Mouse (Mus musculus) cerebellum, postnatal 25 days (tissue): ENCODE measurements around the gene Sf3b3.
A peak's percentile ranks its signal among the peaks of the same experiment; 100 is the strongest.
"Not testable (repeated sequence)": the region's sequence is repeated elsewhere in the genome, so short reads cannot be mapped to it uniquely, and the experiment has no call there.

Experiments used
- DNase-seq, 2 experiments: peaks; one replicate each; pipeline ENCODE4 v3.0.0; 2021; ENCODE audit warnings: mixed read lengths in 2 of 2

The Sf3b3 gene

DNA sequence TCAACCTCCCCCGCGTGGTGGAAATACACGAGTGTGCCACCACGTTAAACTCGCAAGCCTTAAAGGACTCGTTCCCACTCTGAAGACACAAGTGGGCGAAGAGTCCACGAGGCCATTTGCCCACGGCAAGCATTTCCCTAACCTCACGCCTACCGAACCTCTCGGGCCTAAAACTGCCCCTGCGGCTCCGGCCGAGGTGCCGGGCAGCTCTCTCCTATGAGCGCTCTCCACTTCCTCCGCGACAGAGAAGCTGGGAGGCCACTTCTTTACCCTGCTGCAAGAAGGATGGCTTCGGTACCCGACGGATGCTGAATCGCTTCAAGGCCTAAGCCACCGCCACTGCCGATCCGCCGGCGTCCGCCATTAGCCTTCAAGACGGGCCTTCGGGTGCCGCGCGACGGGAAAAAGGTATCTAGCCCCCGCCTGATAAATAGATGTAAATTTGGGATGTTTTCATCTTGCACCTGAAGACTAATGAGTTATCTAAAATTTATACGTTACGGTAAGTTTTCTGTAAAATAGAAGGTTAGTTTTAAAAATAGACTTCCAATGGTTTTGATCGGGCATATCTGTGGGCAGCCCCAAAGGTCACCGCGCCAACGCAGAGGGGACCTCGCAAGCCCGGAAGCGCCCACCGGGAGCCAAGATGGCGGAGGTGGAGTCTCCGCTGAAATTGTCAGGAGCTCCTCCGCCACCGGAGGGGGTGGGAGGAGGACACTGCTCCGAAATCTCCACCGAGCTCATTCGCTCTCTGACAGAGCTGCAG, at the start of gene Sf3b3, which contains the start of gene Cog4:
Sf3b3 (minus strand) TSS at position 383 of the 766 bp plus-strand sequence.
Cog4 (plus strand) TSS at position 196 of the 766 bp plus-strand sequence.
- DNase-seq: peak; percentile 91 to 94

DNA sequence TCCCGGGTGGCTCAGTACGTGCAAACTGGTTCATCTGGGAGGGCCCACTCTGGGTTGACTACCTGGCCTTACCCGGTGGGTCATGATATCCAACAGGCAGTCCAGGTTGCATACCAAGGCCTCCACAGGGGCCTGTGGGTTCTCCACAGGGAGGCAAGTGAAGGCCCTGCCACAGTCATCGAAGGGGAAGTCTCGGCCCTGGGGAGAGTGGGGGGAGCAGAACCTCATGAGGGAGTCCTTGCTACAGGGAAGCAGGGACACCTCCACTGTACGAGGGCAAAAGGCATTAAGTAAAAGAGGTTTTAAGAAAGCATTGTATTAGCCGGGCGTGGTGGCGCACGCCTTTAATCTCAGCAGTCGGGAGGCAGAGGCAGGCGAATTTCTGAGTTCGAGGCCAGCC, 49.2 kb upstream of the Sf3b3 start:
- no peak for DNase-seq

DNA sequence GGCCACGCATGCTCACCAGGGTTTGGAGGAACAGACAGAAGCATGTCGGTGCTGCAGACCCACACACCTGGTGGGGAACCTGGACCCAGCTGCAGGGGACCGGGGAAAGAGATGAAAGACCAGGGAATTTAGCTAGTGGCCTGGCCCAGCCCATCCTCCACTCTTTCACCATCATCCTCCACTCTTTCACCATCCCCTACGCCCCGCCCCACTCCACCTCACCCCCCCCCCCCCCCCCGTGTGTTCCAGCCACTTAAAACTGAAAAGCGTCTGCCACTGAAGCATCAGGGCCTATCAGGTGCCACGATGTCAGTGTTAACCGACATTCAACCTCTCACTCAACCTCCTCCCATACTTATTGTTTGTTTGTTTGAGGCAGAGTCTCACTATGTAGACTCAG, 48.7 kb upstream of the Sf3b3 start:
- no peak for DNase-seq

DNA sequence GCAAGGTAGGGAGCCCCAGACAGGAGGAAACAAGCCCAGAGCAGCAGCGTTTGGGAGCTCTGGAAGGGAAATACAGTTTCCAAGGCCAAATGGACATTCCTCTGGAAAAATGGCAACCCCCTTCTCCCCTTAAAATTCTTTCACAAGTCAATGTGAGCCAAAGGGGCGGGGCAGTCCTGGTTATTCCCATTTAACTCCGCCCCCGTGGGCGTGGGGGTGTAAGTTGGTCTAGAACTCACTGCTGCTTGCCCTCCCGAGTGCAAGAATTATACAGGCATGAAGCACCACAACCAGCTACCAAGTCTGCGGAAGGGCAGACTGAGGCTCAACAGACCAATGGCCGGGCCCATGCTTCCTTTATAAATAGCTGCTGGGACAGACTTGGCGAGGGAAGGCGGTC, 48.3 kb upstream of the Sf3b3 start:
- no peak for DNase-seq

DNA sequence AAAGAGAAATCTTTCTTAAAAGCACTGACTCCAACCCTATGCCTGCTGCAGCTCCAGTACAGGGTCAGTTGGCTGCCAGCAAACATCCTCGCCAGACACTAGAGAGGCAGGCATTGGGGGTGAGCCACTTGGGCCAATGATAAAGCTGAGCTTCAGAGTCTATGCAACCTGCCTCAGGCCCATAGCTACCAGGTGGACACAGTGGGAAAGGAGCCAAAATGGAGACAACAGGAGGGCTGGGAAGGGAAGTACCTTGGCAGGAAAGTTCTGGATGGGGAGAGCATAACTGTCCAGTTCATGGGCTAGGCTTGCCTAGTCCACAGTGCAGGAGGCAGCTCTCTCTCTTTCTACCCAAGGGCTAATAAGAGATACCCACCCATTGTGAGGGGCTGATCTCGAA, 46.3 kb upstream of the Sf3b3 start:
- DNase-seq: peak; percentile 74 to 81

DNA sequence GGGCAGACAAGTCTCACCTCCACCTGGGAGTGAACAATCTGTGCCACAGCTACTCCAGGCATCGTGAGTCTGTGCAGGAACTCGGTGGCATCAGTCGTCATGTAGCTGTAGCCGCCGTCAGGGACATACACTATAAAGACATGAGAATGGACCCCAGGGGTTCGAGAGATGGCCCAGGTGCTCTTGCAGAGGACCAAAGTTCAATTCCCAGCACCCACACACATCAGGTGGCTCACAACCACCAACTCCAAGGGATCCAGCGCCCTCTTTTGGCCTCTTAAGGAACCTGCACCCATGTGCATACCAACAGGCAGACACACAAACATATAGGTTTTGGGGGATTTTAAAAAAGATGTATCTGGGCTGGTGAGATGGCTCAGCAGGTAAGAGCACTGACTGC, 45.5 kb upstream of the Sf3b3 start:
- no peak for DNase-seq

DNA sequence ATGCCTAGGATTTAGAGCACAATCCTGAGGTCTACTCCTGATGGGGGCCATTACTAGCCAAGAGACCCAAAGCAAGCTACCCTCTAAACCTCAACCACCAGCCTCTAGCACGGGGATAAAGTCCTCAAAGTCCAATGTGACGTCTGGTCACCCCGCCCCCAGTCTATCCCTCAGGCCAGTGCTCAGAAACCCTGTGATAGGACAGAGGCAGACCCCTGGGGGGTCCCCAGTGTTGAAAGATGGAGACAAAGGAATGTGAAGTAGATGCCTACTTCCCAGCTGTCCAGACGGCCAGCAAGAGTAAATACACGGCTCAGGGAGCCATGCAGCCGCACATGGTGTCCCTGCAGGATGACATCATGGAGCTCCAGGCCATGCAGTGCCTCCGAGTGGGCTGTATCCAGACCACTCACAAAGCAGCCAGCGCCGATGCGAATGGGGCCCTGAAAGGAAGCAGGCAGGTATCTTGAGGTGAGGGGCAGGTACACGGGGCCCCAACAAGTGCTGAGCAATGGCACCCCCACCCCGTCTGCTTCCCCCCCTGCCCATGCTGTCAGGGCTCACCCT, 43.4 kb upstream of the Sf3b3 start:
- peak in 1 of 2 experiments; percentile 34 for DNase-seq

DNA sequence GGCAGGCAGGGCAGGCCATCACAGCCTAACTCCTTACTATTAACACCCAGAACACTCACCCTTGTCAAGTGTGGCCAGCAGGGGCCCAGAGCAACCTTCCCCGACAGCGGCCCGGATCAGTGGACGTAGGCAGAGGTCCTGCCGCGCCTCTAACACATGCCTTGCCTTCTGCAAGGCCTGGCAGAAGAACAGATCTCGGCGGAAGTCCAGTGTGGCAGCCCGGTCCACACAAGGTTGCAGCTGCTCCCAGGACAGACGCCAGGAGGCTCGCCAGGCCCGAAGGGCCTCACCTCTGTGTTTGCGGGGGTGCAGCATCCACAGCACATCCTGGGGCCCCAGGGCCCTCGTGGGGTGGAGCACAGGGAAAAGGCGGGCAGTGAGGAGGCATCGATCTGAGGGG, 42.3 kb upstream of the Sf3b3 start:
- DNase-seq: peak; percentile 88

DNA sequence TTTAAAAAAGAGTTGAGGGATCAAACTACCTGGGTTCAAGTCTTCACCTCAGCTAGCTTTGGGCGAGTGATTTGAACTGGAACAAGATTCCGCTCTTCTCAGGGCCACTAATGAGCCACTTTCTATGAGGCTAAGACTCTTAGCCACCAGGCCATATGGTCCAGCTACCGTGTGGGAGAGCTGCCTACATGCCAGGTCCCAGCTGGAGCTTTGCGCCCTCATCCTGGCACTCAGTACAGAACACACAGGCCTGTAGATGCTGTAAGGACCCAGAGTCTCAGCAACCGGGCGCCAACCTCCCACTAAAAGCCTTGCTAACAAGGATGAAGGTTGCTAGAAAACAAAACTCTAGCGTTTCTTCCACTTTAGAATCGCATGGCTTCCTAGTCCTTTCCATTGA, 41.9 kb upstream of the Sf3b3 start:
- DNase-seq: peak; percentile 90

DNA sequence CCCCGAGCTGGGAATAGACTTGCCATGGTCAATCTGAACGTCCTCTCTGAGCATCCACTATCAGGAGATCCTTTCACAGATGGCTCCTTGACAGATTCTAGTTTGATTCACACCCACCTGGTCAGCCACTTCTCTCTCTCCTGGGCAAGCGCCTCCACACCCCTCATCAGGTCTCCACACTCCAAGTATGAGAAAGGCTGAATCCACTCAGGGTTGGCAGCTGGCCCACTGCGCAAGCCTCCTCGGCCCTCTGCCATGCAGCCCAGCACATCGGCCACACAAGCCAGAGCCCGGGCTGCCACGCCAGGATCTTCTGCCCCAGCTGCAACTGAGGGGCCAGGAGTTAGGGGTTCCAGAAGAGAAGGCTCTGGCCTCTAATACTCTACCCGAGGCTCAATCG, 41.0 kb upstream of the Sf3b3 start:
- DNase-seq: peak; percentile 70 to 76

DNA sequence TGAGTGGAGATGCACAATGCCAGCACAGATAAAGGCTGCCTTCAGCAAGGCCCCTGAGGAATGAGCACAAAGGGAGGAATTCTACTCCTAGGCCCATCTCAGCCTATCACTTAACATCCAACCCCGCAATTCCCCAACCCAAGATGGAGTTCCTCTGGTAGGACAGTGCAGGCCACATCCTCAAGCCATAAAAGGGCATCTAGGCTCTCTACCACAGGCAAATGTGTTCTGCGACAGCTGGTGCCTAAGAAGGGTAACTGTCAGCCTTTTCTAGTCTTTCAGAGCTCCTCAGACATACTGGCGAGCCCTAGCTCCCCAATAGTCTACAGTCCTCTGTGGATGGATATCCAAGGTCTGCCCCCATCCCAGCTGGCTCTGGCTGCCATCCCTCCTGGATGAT, 40.0 kb upstream of the Sf3b3 start:
- peak in 1 of 2 experiments; percentile 51 for DNase-seq

DNA sequence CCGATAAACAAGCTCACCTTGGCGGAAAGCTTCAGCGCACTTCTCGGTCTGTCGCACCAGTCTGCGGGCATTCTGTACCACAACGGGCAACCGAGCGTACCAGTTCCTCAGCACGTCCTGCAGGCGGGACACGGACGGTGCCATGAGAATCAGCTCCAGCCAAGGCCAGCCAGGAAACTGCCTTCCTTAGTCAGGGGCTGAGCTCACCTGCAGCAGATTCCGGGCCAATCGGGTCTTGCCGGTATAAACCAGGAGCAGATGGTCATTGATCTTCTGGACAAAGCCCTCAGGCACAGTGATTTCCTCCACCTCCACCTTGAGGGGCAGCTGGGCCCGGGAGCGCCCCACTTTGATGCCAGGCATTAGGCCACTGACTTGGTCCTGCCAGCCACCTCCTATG, 37.2 kb upstream of the Sf3b3 start:
- peak; percentile 78 to 81 for DNase-seq

DNA sequence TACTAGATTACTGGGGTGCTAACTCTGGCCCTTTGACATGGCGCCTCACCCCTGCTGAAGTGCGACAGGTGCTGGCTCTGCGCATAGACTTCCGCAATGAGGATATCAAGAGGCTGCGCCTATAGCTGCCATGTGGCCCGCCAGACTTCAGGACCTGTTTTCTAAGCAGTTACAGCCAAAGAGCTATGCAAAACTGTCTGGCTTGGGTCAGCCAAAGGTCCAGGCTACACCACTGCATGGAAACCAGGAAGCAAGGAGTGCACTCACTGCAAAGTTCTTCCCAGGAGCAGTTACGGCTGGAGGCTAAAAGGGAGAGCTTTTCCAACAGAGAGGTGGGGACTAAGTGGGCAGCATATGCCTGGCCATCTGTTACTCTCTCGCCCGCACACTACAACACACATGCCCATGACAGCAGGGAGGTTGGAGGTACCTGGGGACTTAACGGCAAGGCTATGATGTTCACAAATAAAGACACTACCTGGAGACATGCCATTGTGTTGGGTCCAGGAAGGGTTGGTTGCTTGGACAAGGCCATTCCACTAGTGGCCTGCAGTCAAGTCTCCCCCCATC, 35.2 kb upstream of the Sf3b3 start:
- DNase-seq: peak; percentile 90 to 91

DNA sequence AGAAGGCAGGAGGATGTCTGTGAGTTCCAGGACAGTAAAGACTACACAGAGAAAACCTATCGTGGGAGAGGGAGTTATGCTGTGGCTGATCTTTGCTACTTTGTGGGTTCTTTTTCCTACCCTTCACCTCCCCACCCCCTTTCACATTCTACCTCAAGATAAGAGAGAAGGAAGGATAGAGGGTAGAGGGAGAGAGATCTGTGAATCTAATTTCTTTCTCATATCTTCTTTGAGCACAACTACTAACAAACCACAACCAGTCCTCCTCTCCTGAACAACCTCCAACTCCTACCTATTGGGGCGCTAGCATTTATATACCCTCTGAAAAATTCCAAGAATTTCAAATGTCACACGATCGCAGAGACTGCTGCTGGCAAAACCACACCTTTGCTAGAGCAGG, 31.3 kb upstream of the Sf3b3 start:
- no peak for DNase-seq

DNA sequence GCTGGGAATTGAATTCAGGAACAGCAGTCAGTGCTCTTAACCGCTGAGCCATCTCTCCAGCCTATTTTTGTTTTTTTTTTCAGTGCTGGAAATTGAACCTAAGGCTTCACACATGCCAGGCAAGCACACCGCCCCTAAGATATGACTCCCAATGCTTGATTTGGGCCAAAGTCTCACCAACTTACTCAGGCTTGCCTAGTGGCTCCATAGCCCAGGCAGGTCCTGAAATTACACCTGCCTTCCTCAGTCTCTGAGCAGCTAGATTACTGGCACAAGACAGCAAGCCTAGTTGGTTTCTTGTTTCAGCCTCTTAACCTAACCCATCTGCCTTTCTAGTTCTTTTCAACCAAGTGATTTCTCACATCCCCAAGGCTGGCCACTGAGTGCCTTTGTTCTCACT, 23.9 kb upstream of the Sf3b3 start:
- no peak for DNase-seq

DNA sequence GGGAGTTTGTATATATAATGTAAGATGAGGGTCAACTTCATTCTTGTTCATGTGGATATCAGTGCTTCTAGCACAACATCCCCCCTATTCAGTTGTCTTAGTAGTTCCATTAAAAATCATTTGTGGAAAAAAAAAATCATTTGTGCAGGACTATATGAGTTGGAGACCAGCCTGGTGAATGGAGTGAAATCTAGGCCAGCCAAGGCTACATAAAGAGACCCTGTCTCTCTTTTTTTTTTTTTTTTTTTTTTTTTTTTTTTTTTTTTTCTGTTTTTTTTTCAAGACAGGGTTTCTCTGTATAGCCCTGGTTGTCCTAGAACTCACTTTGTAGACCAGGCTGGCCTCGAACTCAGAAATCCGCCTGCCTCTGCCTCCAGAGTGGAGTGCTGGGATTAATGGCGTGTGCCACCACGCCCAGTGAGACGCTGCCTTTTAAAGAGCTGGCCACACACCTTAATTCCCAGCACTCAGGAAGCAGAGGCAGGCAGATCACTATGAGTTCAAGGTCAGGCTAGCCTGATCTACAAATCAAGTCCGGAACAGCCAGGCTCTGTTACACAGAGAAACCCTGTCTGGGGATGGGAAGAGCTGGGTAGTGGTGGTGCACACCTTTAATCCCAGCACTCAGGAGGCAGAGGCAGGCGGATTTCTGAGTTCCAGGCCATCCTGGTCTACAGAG, 14.9 kb upstream of the Sf3b3 start:
- DNase-seq: not testable (repeated sequence)

DNA sequence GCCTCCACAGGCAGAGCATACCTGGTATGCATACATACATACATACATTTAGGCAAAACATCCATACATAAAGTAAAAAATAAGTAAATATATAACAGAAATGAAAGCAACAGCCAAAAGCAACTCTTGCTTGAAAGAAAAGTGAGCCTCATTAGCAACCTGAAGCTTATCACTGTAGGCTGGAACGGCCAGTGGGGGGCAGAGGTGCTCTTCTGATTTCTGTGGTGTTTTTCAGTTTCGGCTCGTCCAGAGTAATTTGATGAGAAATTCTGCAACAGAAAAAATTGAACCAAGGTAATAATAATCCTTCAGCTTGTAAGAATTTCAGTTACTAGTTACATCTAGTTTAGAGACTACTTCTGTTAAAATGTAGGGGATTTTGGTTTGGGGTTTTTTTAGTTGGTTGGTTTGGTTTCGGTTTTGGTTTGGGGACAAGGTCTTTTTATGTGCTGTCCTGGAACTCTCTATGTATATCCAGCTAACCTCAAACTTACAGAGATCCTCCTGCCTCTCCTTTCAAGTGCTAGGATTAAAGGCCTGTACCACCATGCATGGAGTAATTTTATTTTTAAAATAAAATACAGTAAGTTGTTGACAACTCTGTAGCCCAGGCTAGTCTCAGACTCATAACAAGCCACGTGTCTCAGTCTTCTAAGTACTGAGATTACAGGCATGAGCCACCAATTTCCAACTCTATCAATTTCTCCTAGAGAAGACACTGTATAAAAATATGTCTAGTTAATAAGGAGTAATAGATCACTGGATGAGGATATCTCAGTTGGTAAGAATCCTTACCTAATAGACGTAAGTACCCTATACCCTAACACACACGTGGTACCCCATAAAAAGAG, 13.3 kb upstream of the Sf3b3 start:
- DNase-seq: peak; percentile 45 to 64

DNA sequence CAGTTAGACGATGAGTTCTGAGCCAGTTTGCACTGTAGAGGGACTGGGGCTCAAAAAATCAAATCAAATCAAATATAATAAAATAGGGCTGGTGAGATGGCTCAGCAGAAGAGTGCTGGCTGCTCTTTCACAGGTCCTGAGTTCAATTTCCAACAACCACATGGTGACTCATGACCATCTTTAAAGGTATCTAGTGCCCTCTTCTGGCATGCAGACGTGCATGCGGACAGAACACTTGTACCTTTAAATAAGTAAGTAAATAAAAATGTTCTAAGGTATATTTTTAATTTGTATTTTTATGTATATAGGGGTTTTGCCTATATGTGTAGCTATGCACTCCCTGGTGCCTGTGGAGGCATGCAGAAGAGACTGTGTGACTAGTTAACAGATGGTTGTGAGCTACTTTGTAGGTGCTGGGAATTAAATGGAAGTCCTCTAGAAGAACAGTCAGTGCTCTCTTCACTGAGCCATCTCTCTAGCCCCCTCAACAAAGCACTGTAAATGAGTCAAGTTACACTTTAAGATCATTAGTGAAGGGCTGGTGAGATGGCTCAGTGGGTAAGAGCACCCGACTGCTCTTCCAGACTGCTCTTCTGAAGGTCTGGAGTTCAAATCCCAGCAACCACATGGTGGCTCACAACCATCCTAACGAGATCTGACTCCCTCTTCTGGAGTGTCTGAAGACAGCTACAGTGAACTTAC, 10.3 kb upstream of the Sf3b3 start:
- DNase-seq: no peak

DNA sequence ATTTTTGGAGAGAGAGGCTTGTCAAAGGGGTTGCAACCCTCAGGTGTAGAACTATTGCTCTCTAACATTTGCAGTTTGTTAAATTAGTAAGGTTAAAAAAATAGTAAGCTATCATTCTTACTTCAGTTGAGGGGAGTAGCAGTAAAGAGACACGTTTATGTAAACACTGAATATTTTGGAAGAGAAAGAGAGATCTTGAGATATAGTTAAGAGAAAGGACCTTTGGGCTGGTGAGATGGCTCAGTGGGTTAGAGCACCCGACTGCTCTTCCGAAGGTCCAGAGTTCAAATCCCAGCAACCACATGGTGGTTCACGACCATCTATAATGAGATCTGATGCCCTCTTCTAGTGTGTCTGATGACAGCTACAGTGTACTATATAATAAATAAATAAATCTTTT, 9.5 kb upstream of the Sf3b3 start:
- DNase-seq: not testable (repeated sequence)

DNA sequence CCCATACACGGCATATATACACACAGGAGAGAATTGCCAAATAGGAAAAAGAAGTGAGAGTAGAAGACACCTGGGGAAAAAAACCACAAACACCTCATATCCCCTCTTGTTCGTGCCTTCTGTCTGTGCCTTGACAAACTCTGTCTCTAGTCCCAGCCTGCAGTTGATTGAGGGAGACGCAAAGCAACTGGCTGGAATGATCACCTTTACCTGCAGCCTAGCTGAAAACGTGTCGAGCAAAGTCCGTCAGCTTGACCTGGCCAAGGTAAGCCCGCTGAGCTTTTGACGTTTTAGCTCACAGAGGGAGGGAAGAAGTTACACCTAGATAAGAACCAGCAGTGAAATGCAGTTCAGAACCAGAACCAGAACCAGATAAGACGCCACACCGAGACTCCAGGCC, 4.6 kb upstream of the Sf3b3 start:
- no peak for DNase-seq

DNA sequence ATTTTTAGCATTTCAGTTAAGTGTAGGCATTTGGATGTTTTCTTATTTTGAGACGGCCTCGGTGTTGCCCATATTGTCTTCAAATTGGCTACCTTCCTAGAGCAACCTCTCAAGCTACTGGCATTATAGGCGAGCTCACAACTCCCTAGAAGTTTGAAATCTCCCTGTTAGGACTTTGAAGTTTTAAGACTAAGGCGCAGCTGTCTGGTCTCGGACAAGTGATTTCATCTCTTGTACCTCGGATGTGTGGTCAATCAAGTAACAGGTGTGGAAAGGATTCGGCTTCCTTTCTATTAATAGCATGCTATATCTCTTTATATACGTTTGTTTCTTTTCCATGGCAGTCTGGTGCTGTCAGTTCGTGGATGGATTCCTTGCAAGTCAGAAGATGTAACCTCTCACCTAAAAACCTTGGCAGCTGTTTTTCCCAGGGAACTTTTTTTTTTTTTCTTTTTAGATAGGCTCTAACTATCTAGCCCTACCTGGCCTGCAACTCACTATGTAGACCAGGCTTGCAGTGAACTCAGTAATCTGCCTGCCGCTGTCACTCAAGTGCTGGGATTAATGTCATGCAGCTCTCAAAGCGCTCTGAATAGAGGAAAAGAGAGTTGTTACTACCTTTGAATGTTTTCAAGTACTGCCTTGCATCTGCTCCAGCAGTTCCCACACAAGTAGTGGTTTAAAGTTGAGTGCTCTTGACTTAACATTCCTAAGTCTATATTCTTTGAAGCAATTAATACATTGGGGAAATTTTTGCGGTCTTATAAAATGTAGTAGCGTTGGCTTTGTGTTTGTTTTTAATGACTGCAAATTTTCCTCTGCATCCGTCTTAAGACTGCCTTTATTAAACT, 1.3 kb upstream of the Sf3b3 start:
- DNase-seq: no peak
